Mouse (Mus musculus) neural tube, embryonic 12.5 days (tissue): ENCODE data around the gene Gm5169. TPM values are rescaled to one million over a fixed set of nuclear protein-coding genes. Genes with fewer than 3 reads are reported as not detected.
"Not testable (repeated sequence)": the region's sequence is repeated elsewhere in the genome, so short reads cannot be mapped to it uniquely, and the experiment has no call there.

Source experiments
- ATAC-seq: fragments of 200-750 bp; cut with Nextera tagmentation; 2 replicates; pipeline ENCODE4 v1.8.0; 2017; ENCODE audit warnings: low read depth, mild to moderate bottlenecking, moderate TSS enrichment, moderate library complexity; ENCODE audit not compliant: low FRiP score
- H3K27ac ChIP-seq: fragments of 300-500 bp; sonication (generic); 2 replicates; pipeline ENCODE4 v1.5.1; 2016
- H3K27me3 ChIP-seq: fragments of 300-500 bp; sonication (generic); replicated peaks from 2 replicates; pipeline ENCODE4 v1.6.1; 2016; ENCODE audit warnings: mild to moderate bottlenecking
- H3K36me3 ChIP-seq: fragments of 300-500 bp; sonication (generic); 2 replicates; pipeline ENCODE4 v1.6.1; 2016; ENCODE audit warnings: mild to moderate bottlenecking
- H3K4me1 ChIP-seq: fragments of 300-500 bp; sonication (generic); 2 replicates; pipeline ENCODE4 v1.6.1; 2016
- H3K4me2 ChIP-seq: fragments of 300-500 bp; sonication (generic); replicated peaks from 2 replicates; pipeline ENCODE4 v1.6.1; 2016; ENCODE audit warnings: mild to moderate bottlenecking
- H3K4me3 ChIP-seq: fragments of 300-500 bp; sonication (generic); 2 replicates; pipeline ENCODE4 v1.5.1; 2016
- H3K9ac ChIP-seq: fragments of 300-500 bp; sonication (generic); 2 replicates; pipeline ENCODE4 v1.6.1; 2016; ENCODE audit warnings: mild to moderate bottlenecking
- H3K9me3 ChIP-seq: fragments of 300-500 bp; sonication (generic); 2 replicates; pipeline ENCODE4 v1.6.1; 2016; ENCODE audit warnings: mild to moderate bottlenecking
- WGBS: fragments of 180-500 bp; shearing (Covaris S2); methylation state at CpG from one replicate; pipeline ENCODE4 v1.1.7; 2016; 5-methylcytosine and 5-hydroxymethylcytosine counted together
- polyA plus RNA-seq: library from polyadenylated mRNA; unstranded; fragments of >200 nt; fragmentation: Nextera tagmentation; extraction: Ambion mirVana; gene quantifications from 2 replicates; pipeline ENCODE4 v1.2.1, GENCODE M21; 2016

Gene Gm5169
- not detected in 2 replicates for polyA plus RNA-seq

- 93% methylated on average over 2 of the region's 6 CpGs for WGBS
- H3K36me3 ChIP-seq, H3K27ac ChIP-seq, ATAC-seq, H3K4me2 ChIP-seq, H3K27me3 ChIP-seq, H3K4me3 ChIP-seq, H3K9ac ChIP-seq, H3K9me3 ChIP-seq, H3K4me1 ChIP-seq: not testable (repeated sequence)
Observed at GRCm38 (mm10) chrX:25301355-25301754, at the start of gene Gm5169. TSS of gene Gm5169 (minus strand) at chrX:25301455.

GRCm38 (mm10) chrX:25347424-25347823 is 46.2 kb upstream of the Gm5169 start:
- H3K27ac ChIP-seq, ATAC-seq, H3K36me3 ChIP-seq, H3K27me3 ChIP-seq, H3K4me3 ChIP-seq, H3K4me1 ChIP-seq, H3K9me3 ChIP-seq, H3K4me2 ChIP-seq, H3K9ac ChIP-seq: not testable (repeated sequence)
- 93% methylated on average over 14 of the region's 15 CpGs for WGBS
